In the genomic region with DNA sequence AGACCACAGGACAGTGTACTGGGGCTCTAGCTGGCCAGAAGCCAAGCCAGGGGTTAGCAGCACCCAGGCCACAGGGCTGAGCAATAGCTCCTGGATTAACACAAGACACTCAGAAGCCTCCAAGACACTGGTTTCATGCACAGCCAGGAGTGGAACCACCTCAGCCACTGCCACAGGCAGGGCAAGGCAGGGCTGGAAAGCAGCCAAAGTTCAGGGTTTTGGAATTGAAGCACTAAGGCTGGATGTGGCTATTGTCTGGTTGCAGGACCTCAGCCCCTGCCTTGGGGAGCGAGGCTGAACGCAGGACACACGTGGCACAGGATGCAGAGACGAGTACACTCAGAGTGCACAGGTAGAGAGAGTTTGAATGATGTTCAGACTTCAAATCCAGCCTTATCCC, we compare ENCODE assay signal across 18 mouse cellular contexts. TPM values are rescaled to one million over a fixed set of nuclear protein-coding genes. Genes with fewer than 3 reads are reported as not detected.
A peak's percentile ranks its signal among the peaks of the same experiment; 100 is the strongest.
DNase-seq lines count a peak whose midpoint lies in the region; ATAC-seq and TF ChIP-seq lines count a peak whose summit lies in the region.
"Had no signal": no experiment of that assay in that cellular context is flagged by ENCODE, and none has a peak within 500 bp of the region (broad histone marks: within the 10 kb centered on the region; RNA-seq: fewer than 3 reads in every experiment).

No protein-coding gene starts in this region.

- no peak for DNase-seq in forebrain, embryonic 14.5 days (ENCODE audit: low spot score)
- DNase-seq in kidney, postnatal 10 days, result peak; percentile 46
- DNase-seq in stomach, postnatal 0 days (ENCODE audit: low spot score), result no peak
- DNase-seq in gastrocnemius, postnatal 4 days (ENCODE audit: low spot score in 2 of 2), result no peak
- DNase-seq: adrenal gland, postnatal 14 days; lung, postnatal 10 days; thymus, postnatal 36 days had no signal

- TF ChIP-seq EP300 in stomach, postnatal 0 days (optimal IDR thresholded peaks at IDR 0.05), result no peak

- H3K9me3 ChIP-seq in forebrain, embryonic 14.5 days (replicated peaks; ENCODE audit: control insufficient read depth, low read length), result no peaks in the 10 kb centered on the region
- no peaks in the 10 kb centered on the region for H3K9me3 ChIP-seq in forebrain, embryonic 15.5 days
- H3K9me3 ChIP-seq in kidney, embryonic 15.5 days (replicated peaks), result no peaks in the 10 kb centered on the region
- H3K9me3 ChIP-seq in stomach, embryonic 15.5 days, result no peaks in the 10 kb centered on the region
- no peaks in the 10 kb centered on the region for H3K9me3 ChIP-seq in stomach, postnatal 0 days (ENCODE audit: control insufficient read depth, low read length)
- no peaks in the 10 kb centered on the region for H3K9me3 ChIP-seq in limb, embryonic 15.5 days
- H3K9me3 ChIP-seq: embryonic facial prominence, embryonic 12.5 days; hindbrain, embryonic 12.5 days; limb, embryonic 12.5 days; megakaryocyte, embryonic 14.5 days had no signal

- no peaks in the 10 kb centered on the region for H3K27me3 ChIP-seq in forebrain, embryonic 14.5 days (replicated peaks; ENCODE audit: control insufficient read depth, insufficient read depth, low read length)
- no peaks in the 10 kb centered on the region for H3K27me3 ChIP-seq in forebrain, embryonic 15.5 days
- no peaks in the 10 kb centered on the region for H3K27me3 ChIP-seq in kidney, embryonic 15.5 days
- no peaks in the 10 kb centered on the region for H3K27me3 ChIP-seq in stomach, embryonic 15.5 days (replicated peaks)
- no peaks in the 10 kb centered on the region for H3K27me3 ChIP-seq in stomach, postnatal 0 days (ENCODE audit: control insufficient read depth, insufficient read depth, low read length)
- no peaks in the 10 kb centered on the region for H3K27me3 ChIP-seq in limb, embryonic 15.5 days
- H3K27me3 ChIP-seq: embryonic facial prominence, embryonic 12.5 days; hindbrain, embryonic 12.5 days; limb, embryonic 12.5 days had no signal

- H3K4me1 ChIP-seq in forebrain, embryonic 14.5 days (ENCODE audit: control insufficient read depth, insufficient read depth, low read length), result peaks cover 4% of the 10 kb centered on the region; the same call in 1 of the 2 replicates
- peaks cover 20% of the 10 kb centered on the region for H3K4me1 ChIP-seq in forebrain, embryonic 15.5 days
- H3K4me1 ChIP-seq in kidney, embryonic 15.5 days, result 0 out of 2 replicates have a peak, but pooled peaks cover 6% of the 10 kb centered on the region
- H3K4me1 ChIP-seq in stomach, embryonic 15.5 days, result no peaks in the 10 kb centered on the region
- no peaks in the 10 kb centered on the region for H3K4me1 ChIP-seq in stomach, postnatal 0 days (replicated peaks; ENCODE audit: control insufficient read depth, insufficient read depth)
- H3K4me1 ChIP-seq in limb, embryonic 15.5 days, result peaks cover 16% of the 10 kb centered on the region
- H3K4me1 ChIP-seq: embryonic facial prominence, embryonic 12.5 days; hindbrain, embryonic 12.5 days had no signal

- H3K36me3 ChIP-seq in forebrain, embryonic 14.5 days (ENCODE audit: control insufficient read depth, insufficient read depth, low read length), result peaks cover 27% of the 10 kb centered on the region; the same call in 1 of the 2 replicates
- H3K36me3 ChIP-seq in forebrain, embryonic 15.5 days, result 0 out of 2 replicates have a peak, but pooled peaks cover 4% of the 10 kb centered on the region
- peaks cover 69% of the 10 kb centered on the region for H3K36me3 ChIP-seq in kidney, embryonic 15.5 days
- peaks cover 30% of the 10 kb centered on the region; the same call in 1 of the 2 replicates for H3K36me3 ChIP-seq in stomach, embryonic 15.5 days
- peaks cover 24% of the 10 kb centered on the region for H3K36me3 ChIP-seq in stomach, postnatal 0 days (ENCODE audit: control insufficient read depth, insufficient read depth, low read length)
- H3K36me3 ChIP-seq in limb, embryonic 15.5 days, result peaks cover 86% of the 10 kb centered on the region

- H3K27ac ChIP-seq in forebrain, embryonic 14.5 days (ENCODE audit: low read depth, low read length), result no peak overlapping the region
- H3K27ac ChIP-seq in forebrain, embryonic 15.5 days (replicated peaks), result no peak overlapping the region
- H3K27ac ChIP-seq in kidney, embryonic 15.5 days, result no peak overlapping the region
- H3K27ac ChIP-seq in stomach, embryonic 15.5 days, result no peak overlapping the region
- H3K27ac ChIP-seq in stomach, postnatal 0 days (replicated peaks), result no peak overlapping the region
- no peak overlapping the region for H3K27ac ChIP-seq in limb, embryonic 15.5 days
- H3K27ac ChIP-seq: embryonic facial prominence, embryonic 12.5 days; hindbrain, embryonic 12.5 days; limb, embryonic 12.5 days; liver, embryonic 14.5 days had no signal

- no peak overlapping the region for H3K4me2 ChIP-seq in forebrain, embryonic 14.5 days (ENCODE audit: low read length)
- no peak overlapping the region for H3K4me2 ChIP-seq in forebrain, embryonic 15.5 days (replicated peaks)
- H3K4me2 ChIP-seq in kidney, embryonic 15.5 days, result no peak overlapping the region
- H3K4me2 ChIP-seq in stomach, embryonic 15.5 days, result no peak overlapping the region
- H3K4me2 ChIP-seq in stomach, postnatal 0 days (replicated peaks; ENCODE audit: low read depth), result no peak overlapping the region
- H3K4me2 ChIP-seq in limb, embryonic 15.5 days, result no peak overlapping the region
- H3K4me2 ChIP-seq: embryonic facial prominence, embryonic 12.5 days; hindbrain, embryonic 12.5 days; limb, embryonic 12.5 days had no signal

- no peak for TF ChIP-seq CTCF in stomach, postnatal 0 days (IDR thresholded peaks at IDR 0.05; ENCODE audit: low read depth)

- no peak overlapping the region for H3K4me3 ChIP-seq in forebrain, embryonic 14.5 days (ENCODE audit: low read depth, low read length)
- H3K4me3 ChIP-seq in forebrain, embryonic 15.5 days, result no peak overlapping the region
- H3K4me3 ChIP-seq in kidney, embryonic 15.5 days (replicated peaks), result no peak overlapping the region
- H3K4me3 ChIP-seq in stomach, embryonic 15.5 days (replicated peaks), result no peak overlapping the region
- H3K4me3 ChIP-seq in stomach, postnatal 0 days (ENCODE audit: low read depth, low read length), result no peak overlapping the region
- H3K4me3 ChIP-seq in limb, embryonic 15.5 days, result no peak overlapping the region
- H3K4me3 ChIP-seq: embryonic facial prominence, embryonic 12.5 days; hindbrain, embryonic 12.5 days; limb, embryonic 12.5 days had no signal

- no peak overlapping the region for H3K9ac ChIP-seq in forebrain, embryonic 14.5 days (ENCODE audit: low read length)
- H3K9ac ChIP-seq in forebrain, embryonic 15.5 days (replicated peaks), result no peak overlapping the region
- H3K9ac ChIP-seq in kidney, embryonic 15.5 days, result no peak overlapping the region
- H3K9ac ChIP-seq in stomach, embryonic 15.5 days, result no peak overlapping the region
- H3K9ac ChIP-seq in stomach, postnatal 0 days (ENCODE audit: low read length), result no peak overlapping the region
- H3K9ac ChIP-seq in limb, embryonic 15.5 days, result no peak overlapping the region
- H3K9ac ChIP-seq: embryonic facial prominence, embryonic 12.5 days; hindbrain, embryonic 12.5 days; limb, embryonic 12.5 days; liver, embryonic 14.5 days had no signal

- peak; percentile 35; the same call in 1 of the 2 replicates for ATAC-seq in forebrain, embryonic 14.5 days
- ATAC-seq in forebrain, embryonic 15.5 days (replicated peaks), result no peak
- no peak for ATAC-seq in kidney, embryonic 15.5 days (replicated peaks; ENCODE audit: low FRiP score)
- ATAC-seq in stomach, embryonic 15.5 days (ENCODE audit: insufficient read depth, low FRiP score, low read depth), result 0 out of 2 replicates have a peak, but pooled peaks have one; percentile 35
- ATAC-seq in stomach, postnatal 0 days (ENCODE audit: low FRiP score, low TSS enrichment), result no peak
- ATAC-seq in limb, embryonic 15.5 days (ENCODE audit: insufficient number of reproducible peaks, low FRiP score, low TSS enrichment, low read depth), result 0 out of 2 replicates have a peak, but pooled peaks have one; percentile 17
- ATAC-seq: activated CD4-positive, CD25-positive, alpha-beta regulatory T cell, adult 4 months; CD4-positive, CD25-positive, alpha-beta regulatory T cell, adult 4 months had no signal

- WGBS in forebrain, embryonic 14.5 days, result 41% methylated on average over 4 of the region's 4 CpGs
- 59% methylated on average over 4 of the region's 4 CpGs for WGBS in forebrain, embryonic 15.5 days
- WGBS in kidney, embryonic 15.5 days, result 69% methylated on average over 4 of the region's 4 CpGs
- WGBS in stomach, embryonic 15.5 days, result 69% methylated on average over 4 of the region's 4 CpGs
- WGBS in stomach, postnatal 0 days, result 66% methylated on average over 4 of the region's 4 CpGs
- 73% methylated on average over 4 of the region's 4 CpGs for WGBS in limb, embryonic 15.5 days

RNA-seq across cellular contexts. Expression of a gene that starts 10.8 kb away (rescaled TPM):
- polyA plus RNA-seq in forebrain, embryonic 14.5 days (2014; fragmentation: Nextera tagmentation; extraction: Ambion mirVana), result 6.5 and 7.0 TPM in 2 replicates
- 6.5 and 7.9 TPM in 2 replicates for polyA plus RNA-seq in forebrain, embryonic 15.5 days (2015; fragmentation: Nextera tagmentation; extraction: Ambion mirVana)
- polyA plus RNA-seq in kidney, embryonic 15.5 days (2015; fragmentation: Nextera tagmentation; extraction: Ambion mirVana), result 9.3 and 10.3 TPM in 2 replicates
- polyA plus RNA-seq in stomach, embryonic 15.5 days (2015; fragmentation: Nextera tagmentation; extraction: Ambion mirVana), result 14.7 and 15.4 TPM in 2 replicates
- polyA plus RNA-seq in stomach, postnatal 0 days (2015; fragmentation: Nextera tagmentation; extraction: Ambion mirVana), result 13.1 and 14.7 TPM in 2 replicates
- 17.0 and 20.7 TPM in 2 replicates for polyA plus RNA-seq in limb, embryonic 15.5 days (2015; fragmentation: Nextera tagmentation; extraction: Ambion mirVana)
- total RNA-seq in gastrocnemius, postnatal 4 days (2021), result 10 to 100 TPM; 25.8 to 26.4 TPM

RNA-seq across cellular contexts. Expression of a gene that starts 53.1 kb away (rescaled TPM):
- polyA plus RNA-seq in forebrain, embryonic 14.5 days (2014; fragmentation: Nextera tagmentation; extraction: Ambion mirVana), result 104 and 105 TPM in 2 replicates
- 110 and 114 TPM in 2 replicates for polyA plus RNA-seq in forebrain, embryonic 15.5 days (2015; fragmentation: Nextera tagmentation; extraction: Ambion mirVana)
- 92.7 and 94.5 TPM in 2 replicates for polyA plus RNA-seq in kidney, embryonic 15.5 days (2015; fragmentation: Nextera tagmentation; extraction: Ambion mirVana)
- 73.5 and 84.9 TPM in 2 replicates for polyA plus RNA-seq in stomach, embryonic 15.5 days (2015; fragmentation: Nextera tagmentation; extraction: Ambion mirVana)
- polyA plus RNA-seq in stomach, postnatal 0 days (2015; fragmentation: Nextera tagmentation; extraction: Ambion mirVana), result 39.8 and 41.4 TPM in 2 replicates
- polyA plus RNA-seq in limb, embryonic 15.5 days (2015; fragmentation: Nextera tagmentation; extraction: Ambion mirVana), result 61.5 and 74.7 TPM in 2 replicates
- 10 to 100 TPM; 68.5 to 83.4 TPM for total RNA-seq in gastrocnemius, postnatal 4 days (2021)

Comparison
In these comparisons a context has a peak if more than half of its experiments do, and no peak if none do; other contexts are left out.
1. ATAC-seq: peak in forebrain, embryonic 14.5 days (single experiment), stomach, embryonic 15.5 days (single experiment) and limb, embryonic 15.5 days (single experiment); none in forebrain, embryonic 15.5 days (single experiment), kidney, embryonic 15.5 days (single experiment) and stomach, postnatal 0 days (single experiment).